Mouse (Mus musculus): ENCODE measurements around the gene Iffo2. TPM values are rescaled to one million over a fixed set of nuclear protein-coding genes. Genes with fewer than 3 reads are reported as not detected.

The Iffo2 gene
- polyA plus RNA-seq, 1 experiment from 2014 or later: 3.4 TPM

DNA sequence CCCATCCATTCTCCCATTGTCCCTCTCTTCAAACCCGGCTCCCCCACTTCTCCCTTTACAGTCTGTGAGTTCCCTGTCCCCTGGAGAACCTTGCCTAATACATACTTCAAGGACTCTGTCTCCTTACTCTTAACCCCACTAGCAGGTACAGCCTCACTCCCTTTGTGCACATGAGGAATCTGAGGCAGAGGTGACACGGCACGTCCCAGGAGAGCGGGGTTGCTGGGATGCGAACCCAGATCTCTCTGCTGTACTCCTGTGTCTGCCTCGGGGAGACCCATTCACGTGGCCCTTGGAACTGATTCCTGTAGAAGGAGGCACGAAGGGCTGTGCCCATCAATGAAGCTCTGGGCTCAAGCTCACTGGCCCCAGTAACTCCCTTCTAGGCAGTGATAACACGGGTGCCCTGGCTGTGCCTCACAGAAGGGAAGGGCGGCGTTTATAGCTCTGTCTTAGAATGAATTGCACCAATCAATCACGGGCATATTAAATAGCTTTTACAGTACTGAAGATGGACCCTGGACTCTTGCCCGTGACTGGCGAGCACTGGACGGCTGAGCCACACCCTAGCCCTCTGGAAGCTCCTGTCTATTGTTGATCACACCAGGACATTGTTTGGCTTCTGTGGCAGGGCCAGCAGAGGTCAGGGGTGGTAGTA lies 119.9 kb downstream of the Iffo2 start:
- Histone ChIP-seq H3K4me1 (replicated peaks; ENCODE audit: control insufficient read depth, insufficient read depth, low read length) (peaks cover 10% of the 10 kb centered on the region; the same call in 1 of the 2 replicates), H3K27ac (ENCODE audit: low read depth, low read length) (peak overlapping the region; percentile 50; the same call in 1 of the 2 replicates), H3K9me3 (ENCODE audit: control insufficient read depth) (no peaks in the 10 kb centered on the region), H3K4me3 (ENCODE audit: low read depth, low read length) (no peak overlapping the region), H3K27me3 (replicated peaks; ENCODE audit: control insufficient read depth, insufficient read depth, low read length) (no peaks in the 10 kb centered on the region), H3K9ac (ENCODE audit: low read depth, low read length) (no peak overlapping the region), H3K4me2 (replicated peaks; ENCODE audit: low read depth) (peak overlapping the region; percentile 24; the same call in 1 of the 2 replicates), H3K36me3 (ENCODE audit: control insufficient read depth, insufficient read depth) (no peaks in the 10 kb centered on the region)
- TF ChIP-seq CTCF (IDR thresholded peaks at IDR 0.05; ENCODE audit: low read depth): no peak
- 30% methylated on average over 15 of the region's 15 CpGs for WGBS
- ATAC-seq: peak; percentile 96

DNA sequence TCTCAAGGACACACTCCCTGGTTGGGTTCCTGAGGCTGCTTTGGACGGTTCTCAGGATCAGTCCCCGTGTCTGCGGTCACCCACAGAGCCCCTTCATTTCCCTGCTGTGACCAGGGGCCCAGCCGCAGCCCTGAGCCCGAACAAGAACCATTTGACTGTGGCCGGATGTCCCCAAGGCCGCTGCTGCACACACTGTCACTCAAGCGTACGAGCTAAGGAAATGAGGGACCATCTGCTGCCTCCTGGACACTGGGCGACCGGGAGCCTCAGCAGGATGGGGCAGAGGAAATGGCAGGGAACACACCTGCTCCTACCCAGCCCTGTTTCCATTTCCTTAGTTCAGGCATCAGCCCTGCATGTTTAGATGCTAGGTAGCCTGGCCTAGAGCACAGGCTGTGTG lies 120.6 kb downstream of the Iffo2 start:
- peaks cover 10% of the 10 kb centered on the region; the same call in 1 of the 2 replicates for H3K4me1 ChIP-seq (replicated peaks; ENCODE audit: control insufficient read depth, insufficient read depth, low read length)
- no peak for ATAC-seq
- no peaks in the 10 kb centered on the region for H3K27me3 ChIP-seq (replicated peaks; ENCODE audit: control insufficient read depth, insufficient read depth, low read length)
- no peak overlapping the region for H3K4me3 ChIP-seq (ENCODE audit: low read depth, low read length)
- 53% methylated on average over 11 of the region's 11 CpGs for WGBS
- H3K9ac ChIP-seq (ENCODE audit: low read depth, low read length): no peak overlapping the region
- H3K36me3 ChIP-seq (ENCODE audit: control insufficient read depth, insufficient read depth): no peaks in the 10 kb centered on the region
- H3K4me2 ChIP-seq (replicated peaks; ENCODE audit: low read depth): peak overlapping the region; percentile 21; the same call in 1 of the 2 replicates
- H3K27ac ChIP-seq (ENCODE audit: low read depth, low read length): peak overlapping the region; percentile 50
- no peak for TF ChIP-seq CTCF (IDR thresholded peaks at IDR 0.05; ENCODE audit: low read depth)
- no peaks in the 10 kb centered on the region for H3K9me3 ChIP-seq (ENCODE audit: control insufficient read depth)

DNA sequence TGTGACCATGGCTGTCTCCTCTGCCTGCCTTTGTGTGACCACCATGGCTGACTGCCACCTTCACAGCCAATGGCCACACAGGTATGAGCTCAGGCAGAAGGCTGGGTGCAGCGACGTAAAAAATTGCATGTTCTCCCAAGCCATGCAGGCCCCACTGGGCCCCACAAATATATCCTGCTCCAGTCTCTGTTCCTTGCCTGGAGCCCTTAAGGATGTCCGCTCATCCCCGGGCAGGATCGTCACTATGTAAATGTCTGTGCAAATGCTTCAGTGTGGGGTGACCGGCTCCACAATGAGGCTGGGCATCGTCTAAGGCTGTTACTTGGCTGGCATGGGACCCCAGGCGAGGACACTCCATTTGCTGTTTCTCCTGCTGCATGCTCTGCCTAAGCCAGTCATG lies 122.9 kb downstream of the Iffo2 start, which contains the start of gene Tas1r2:
TSS of gene Tas1r2 (plus strand) at position 301 of the 400 bp plus-strand sequence.
- Histone ChIP-seq H3K9ac (ENCODE audit: low read depth, low read length) (no peak within 1 kb of the TSS), H3K4me3 (ENCODE audit: low read depth, low read length) (no peak within 1 kb of the TSS), H3K4me2 (replicated peaks; ENCODE audit: low read depth) (no peak within 1 kb of the TSS), H3K9me3 (ENCODE audit: control insufficient read depth) (no peaks in the 10 kb centered on the region), H3K27me3 (replicated peaks; ENCODE audit: control insufficient read depth, insufficient read depth, low read length) (no peaks in the 10 kb centered on the region), H3K36me3 (ENCODE audit: control insufficient read depth, insufficient read depth) (no peaks in the 10 kb centered on the region), H3K4me1 (replicated peaks; ENCODE audit: control insufficient read depth, insufficient read depth, low read length) (peaks cover 10% of the 10 kb centered on the region; the same call in 1 of the 2 replicates), H3K27ac (ENCODE audit: low read depth, low read length) (no peak within 1 kb of the TSS)
- TF ChIP-seq CTCF (IDR thresholded peaks at IDR 0.05; ENCODE audit: low read depth): no peak
- 88% methylated on average over 8 of the region's 8 CpGs for WGBS
- no peak for ATAC-seq

DNA sequence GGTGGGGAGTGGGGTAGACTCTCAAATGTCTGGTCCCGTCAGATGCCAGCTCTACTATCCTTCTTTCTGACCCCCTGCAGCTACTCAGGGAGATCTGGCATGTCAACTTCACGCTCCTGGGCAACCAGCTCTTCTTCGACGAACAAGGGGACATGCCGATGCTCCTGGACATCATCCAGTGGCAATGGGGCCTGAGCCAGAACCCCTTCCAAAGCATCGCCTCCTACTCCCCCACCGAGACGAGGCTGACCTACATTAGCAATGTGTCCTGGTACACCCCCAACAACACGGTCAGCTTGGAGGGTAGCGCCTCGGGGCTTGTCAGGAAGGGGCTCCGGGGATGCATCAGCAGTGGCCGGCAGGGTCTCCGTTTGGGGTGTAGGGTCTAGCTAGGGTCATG lies 131.5 kb downstream of the Iffo2 start:
- WGBS: 84% methylated on average over 14 of the region's 14 CpGs
- H3K36me3 ChIP-seq (ENCODE audit: control insufficient read depth, insufficient read depth): no peaks in the 10 kb centered on the region
- H3K4me1 ChIP-seq (replicated peaks; ENCODE audit: control insufficient read depth, insufficient read depth, low read length): no peaks in the 10 kb centered on the region
- no peaks in the 10 kb centered on the region for H3K27me3 ChIP-seq (replicated peaks; ENCODE audit: control insufficient read depth, insufficient read depth, low read length)
- H3K9ac ChIP-seq (ENCODE audit: low read depth, low read length): no peak overlapping the region
- no peak for ATAC-seq
- no peak overlapping the region for H3K4me3 ChIP-seq (ENCODE audit: low read depth, low read length)
- H3K9me3 ChIP-seq (ENCODE audit: control insufficient read depth): 0 out of 2 replicates have a peak, but pooled peaks cover 5% of the 10 kb centered on the region
- TF ChIP-seq CTCF (IDR thresholded peaks at IDR 0.05; ENCODE audit: low read depth): no peak
- H3K27ac ChIP-seq (ENCODE audit: low read depth, low read length): no peak overlapping the region
- no peak overlapping the region for H3K4me2 ChIP-seq (replicated peaks; ENCODE audit: low read depth)

DNA sequence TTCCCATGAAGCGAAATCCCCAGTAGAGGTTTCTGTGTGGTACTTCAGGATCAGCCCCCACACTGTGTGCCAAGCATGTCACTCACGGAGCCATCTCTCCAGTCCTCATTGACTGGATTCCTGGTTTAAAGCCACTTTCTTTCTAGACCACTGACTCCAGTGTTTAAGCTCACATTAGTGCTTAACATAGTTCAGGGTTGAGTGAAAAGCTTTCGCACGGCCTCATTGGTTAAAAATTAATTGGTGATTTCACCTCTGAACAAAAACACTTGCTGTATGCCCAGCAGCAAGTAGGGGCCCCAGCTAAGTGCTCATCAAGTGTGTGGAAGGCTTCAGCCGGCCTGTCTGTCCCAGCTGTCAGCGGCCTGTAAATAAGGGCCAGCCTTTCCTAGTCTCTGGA lies 137.3 kb downstream of the Iffo2 start:
- 43% methylated on average over 6 of the region's 6 CpGs for WGBS
- Histone ChIP-seq H3K27ac (ENCODE audit: low read depth, low read length) (no peak overlapping the region), H3K36me3 (ENCODE audit: control insufficient read depth, insufficient read depth) (no peaks in the 10 kb centered on the region), H3K4me3 (ENCODE audit: low read depth, low read length) (no peak overlapping the region), H3K27me3 (replicated peaks; ENCODE audit: control insufficient read depth, insufficient read depth, low read length) (peaks cover 3% of the 10 kb centered on the region; the same call in 1 of the 2 replicates), H3K9ac (ENCODE audit: low read depth, low read length) (no peak overlapping the region), H3K4me2 (replicated peaks; ENCODE audit: low read depth) (no peak overlapping the region), H3K9me3 (ENCODE audit: control insufficient read depth) (no peaks in the 10 kb centered on the region), H3K4me1 (replicated peaks; ENCODE audit: control insufficient read depth, insufficient read depth, low read length) (no peaks in the 10 kb centered on the region; the same call in 1 of the 2 replicates)
- TF ChIP-seq CTCF (IDR thresholded peaks at IDR 0.05; ENCODE audit: low read depth): no peak
- ATAC-seq: peak; percentile 36; the same call in 1 of the 2 replicates

DNA sequence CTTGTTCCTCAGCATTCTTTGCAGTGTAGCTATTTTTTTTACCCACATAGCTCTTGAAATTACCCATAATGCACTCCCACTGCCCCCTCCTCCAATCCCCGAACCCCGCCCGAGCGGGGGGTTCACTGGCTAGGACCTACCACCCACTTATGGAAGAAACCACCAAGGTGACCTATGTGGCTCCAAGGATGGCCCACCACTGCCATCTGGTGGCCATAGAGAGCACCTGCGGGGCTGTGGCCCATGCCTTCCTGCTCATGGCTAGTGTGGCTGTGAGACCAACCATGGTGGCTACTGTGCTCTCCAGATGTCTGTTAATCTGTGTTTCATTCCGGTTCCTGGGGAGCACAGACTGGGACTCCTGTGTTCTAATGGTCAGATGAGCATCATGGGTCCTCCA lies 139.5 kb downstream of the Iffo2 start:
- peaks cover 3% of the 10 kb centered on the region; the same call in 1 of the 2 replicates for H3K27me3 ChIP-seq (replicated peaks; ENCODE audit: control insufficient read depth, insufficient read depth, low read length)
- H3K4me2 ChIP-seq (replicated peaks; ENCODE audit: low read depth): no peak overlapping the region
- H3K9ac ChIP-seq (ENCODE audit: low read depth, low read length): no peak overlapping the region
- no peak overlapping the region for H3K4me3 ChIP-seq (ENCODE audit: low read depth, low read length)
- no peaks in the 10 kb centered on the region; the same call in 1 of the 2 replicates for H3K4me1 ChIP-seq (replicated peaks; ENCODE audit: control insufficient read depth, insufficient read depth, low read length)
- H3K9me3 ChIP-seq (ENCODE audit: control insufficient read depth): no peaks in the 10 kb centered on the region
- H3K27ac ChIP-seq (ENCODE audit: low read depth, low read length): no peak overlapping the region
- ATAC-seq: peak; percentile 51
- TF ChIP-seq CTCF (IDR thresholded peaks at IDR 0.05; ENCODE audit: low read depth): peak; percentile 99
- 6% methylated on average over 6 of the region's 6 CpGs for WGBS
- no peaks in the 10 kb centered on the region for H3K36me3 ChIP-seq (ENCODE audit: control insufficient read depth, insufficient read depth)

Small RNA genes within 50 kb of the gene (microRNA-seq; reads per million reads assigned to microRNA genes)
- not detected for gene Gm25571
- gene Mir7020: not detected

Other genes starting within 250 kb of the Iffo2 start
- gene Pqlc2, start 219.8 kb upstream of the Iffo2 start, polyA plus RNA-seq (2015; fragmentation: Nextera tagmentation; extraction: Ambion mirVana): 92.6 and 95.9 TPM in 2 replicates
- gene Akr7a5, start 219.8 kb upstream of the Iffo2 start, polyA plus RNA-seq (2015; fragmentation: Nextera tagmentation; extraction: Ambion mirVana): 226 and 259 TPM in 2 replicates
- 36.6 and 39.0 TPM in 2 replicates for gene Mrto4, start 178.0 kb upstream of the Iffo2 start, polyA plus RNA-seq (2015; fragmentation: Nextera tagmentation; extraction: Ambion mirVana)
- gene Emc1, start 178.0 kb upstream of the Iffo2 start, polyA plus RNA-seq (2015; fragmentation: Nextera tagmentation; extraction: Ambion mirVana): 7.9 and 8.8 TPM in 2 replicates
- gene Ubr4, start 177.9 kb upstream of the Iffo2 start, polyA plus RNA-seq (2015; fragmentation: Nextera tagmentation; extraction: Ambion mirVana): 27.5 and 30.0 TPM in 2 replicates
- not detected in 2 replicates for gene Gm21969, start 72.6 kb downstream of the Iffo2 start, polyA plus RNA-seq (2015; fragmentation: Nextera tagmentation; extraction: Ambion mirVana)
- 3.5 and 3.9 TPM in 2 replicates for gene Aldh4a1, start 92.3 kb downstream of the Iffo2 start, polyA plus RNA-seq (2015; fragmentation: Nextera tagmentation; extraction: Ambion mirVana)
- not detected in 2 replicates for gene Tas1r2, start 123.0 kb downstream of the Iffo2 start, polyA plus RNA-seq (2015; fragmentation: Nextera tagmentation; extraction: Ambion mirVana)